Mouse (Mus musculus) forebrain, embryonic 15.5 days (tissue): ENCODE results near the gene Lrrtm4. TPM values are rescaled to one million over a fixed set of nuclear protein-coding genes. Genes with fewer than 3 reads are reported as not detected.

Source experiments
- ATAC-seq: fragments of 200-750 bp; cut with Nextera tagmentation; replicated peaks from 2 replicates; pipeline ENCODE4 v1.8.0; 2017; ENCODE audit warnings: mild to moderate bottlenecking, moderate TSS enrichment, moderate library complexity
- H3K27ac ChIP-seq: fragments of 300-500 bp; sonication (generic); replicated peaks from 2 replicates; pipeline ENCODE4 v1.5.1; 2015; ENCODE audit warnings: mild to moderate bottlenecking, inconsistent platforms
- H3K27me3 ChIP-seq: fragments of 300-500 bp; sonication (generic); 2 replicates; pipeline ENCODE4 v1.6.1; 2015; ENCODE audit warnings: inconsistent platforms
- H3K36me3 ChIP-seq: fragments of 300-500 bp; sonication (generic); 2 replicates; pipeline ENCODE4 v1.6.1; 2015; ENCODE audit warnings: mild to moderate bottlenecking, inconsistent platforms
- H3K4me1 ChIP-seq: fragments of 300-500 bp; sonication (generic); 2 replicates; pipeline ENCODE4 v1.6.1; 2015; ENCODE audit warnings: inconsistent platforms
- H3K4me2 ChIP-seq: fragments of 300-500 bp; sonication (generic); replicated peaks from 2 replicates; pipeline ENCODE4 v1.6.1; 2015; ENCODE audit warnings: mild to moderate bottlenecking, inconsistent platforms
- H3K4me3 ChIP-seq: fragments of 300-500 bp; sonication (generic); 2 replicates; pipeline ENCODE4 v1.5.1; 2015; ENCODE audit warnings: mild to moderate bottlenecking, inconsistent platforms
- H3K9ac ChIP-seq: fragments of 300-500 bp; sonication (generic); replicated peaks from 2 replicates; pipeline ENCODE4 v1.6.1; 2015; ENCODE audit warnings: mild to moderate bottlenecking, inconsistent platforms
- H3K9me3 ChIP-seq: fragments of 300-500 bp; sonication (generic); 2 replicates; pipeline ENCODE4 v1.6.1; 2016; ENCODE audit warnings: inconsistent platforms
- WGBS: fragments of 180-500 bp; shearing (Covaris S2); methylation state at CpG from one replicate; pipeline ENCODE4 v1.1.7; 2015; ENCODE audit warnings: mixed read lengths; 5-methylcytosine and 5-hydroxymethylcytosine counted together
- polyA plus RNA-seq: library from polyadenylated mRNA; unstranded; fragments of >200 nt; fragmentation: Nextera tagmentation; extraction: Ambion mirVana; gene quantifications from 2 replicates; pipeline ENCODE4 v1.2.1, GENCODE M21; 2015

Gene Lrrtm4
- polyA plus RNA-seq, 1 experiment from 2014 or later, result 15.5 TPM

DNA sequence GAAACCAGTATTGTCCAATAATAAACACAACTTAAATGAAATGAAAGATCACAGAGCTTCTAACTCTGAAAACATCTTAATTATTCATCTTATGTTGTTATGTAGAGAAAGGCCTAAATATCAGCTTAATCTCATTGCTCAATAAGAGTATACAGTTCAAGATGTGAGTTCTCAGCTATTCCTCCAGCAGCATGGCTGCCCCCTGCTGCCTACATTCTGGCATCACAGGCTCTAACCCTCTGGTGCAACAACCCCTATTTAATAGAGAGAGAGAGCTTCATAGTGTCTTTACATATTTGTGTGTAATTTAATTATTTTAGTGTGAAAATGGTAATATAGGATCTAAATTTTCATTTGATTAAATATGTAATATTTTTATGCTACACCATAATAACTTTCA is 767.6 kb downstream of the Lrrtm4 start:
- no peak overlapping the region for H3K27ac ChIP-seq
- no peaks in the 10 kb centered on the region for H3K27me3 ChIP-seq
- no peaks in the 10 kb centered on the region for H3K4me1 ChIP-seq
- no peak overlapping the region for H3K4me3 ChIP-seq
- no peak overlapping the region for H3K4me2 ChIP-seq
- no peak overlapping the region for H3K9ac ChIP-seq
- no peaks in the 10 kb centered on the region for H3K36me3 ChIP-seq
- H3K9me3 ChIP-seq, result no peaks in the 10 kb centered on the region
- no peak for ATAC-seq

DNA sequence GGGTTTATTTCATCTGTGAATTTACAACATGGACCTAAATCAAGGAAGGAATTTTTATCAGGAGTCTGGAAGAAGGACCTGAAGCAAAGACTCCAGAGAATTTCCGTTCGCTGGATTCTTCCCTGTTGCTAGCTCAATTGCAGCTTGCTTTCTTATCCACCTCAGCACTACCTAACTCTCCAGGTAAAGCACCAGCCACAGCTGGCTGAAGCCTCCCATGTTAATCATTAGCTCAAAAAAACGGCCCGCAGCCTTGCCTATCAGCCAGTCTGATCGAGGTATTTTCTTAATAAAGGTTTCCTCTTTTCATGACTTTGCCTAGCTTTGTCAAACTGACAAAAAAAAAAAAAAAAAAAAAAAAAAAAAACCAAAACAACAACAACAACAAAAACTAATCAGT is 805.1 kb downstream of the Lrrtm4 start:
- H3K9ac ChIP-seq, result no peak overlapping the region
- H3K27ac ChIP-seq, result no peak overlapping the region
- no peaks in the 10 kb centered on the region for H3K4me1 ChIP-seq
- H3K36me3 ChIP-seq, result no peaks in the 10 kb centered on the region
- no peak overlapping the region for H3K4me2 ChIP-seq
- no peak for ATAC-seq
- WGBS, result 89% methylated on average over 5 of the region's 5 CpGs
- no peaks in the 10 kb centered on the region for H3K27me3 ChIP-seq
- no peaks in the 10 kb centered on the region for H3K9me3 ChIP-seq
- H3K4me3 ChIP-seq, result no peak overlapping the region

DNA sequence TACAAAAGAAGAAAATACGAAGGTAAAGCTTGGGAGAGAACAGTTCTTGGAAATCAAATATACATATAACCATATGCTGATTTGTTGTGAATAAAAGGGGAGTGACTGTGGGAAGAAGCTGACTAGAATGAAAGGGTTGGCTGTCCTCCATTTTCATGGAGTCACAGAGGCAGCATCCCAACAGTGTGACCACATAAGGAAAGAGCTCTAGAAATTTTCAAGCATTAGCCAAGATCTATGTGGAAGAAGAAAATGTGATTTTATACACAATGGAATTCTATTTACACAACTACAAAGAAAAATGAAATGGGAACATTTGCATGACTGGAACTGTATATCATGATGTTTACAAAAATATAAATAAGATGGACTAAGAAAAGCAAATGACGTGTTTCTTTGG is 821.1 kb downstream of the Lrrtm4 start:
- 86% methylated on average over 2 of the region's 2 CpGs for WGBS
- Histone ChIP-seq H3K9me3 (no peaks in the 10 kb centered on the region), H3K27me3 (no peaks in the 10 kb centered on the region), H3K36me3 (no peaks in the 10 kb centered on the region), H3K9ac (no peak overlapping the region), H3K27ac (no peak overlapping the region), H3K4me1 (no peaks in the 10 kb centered on the region), H3K4me2 (no peak overlapping the region), H3K4me3 (no peak overlapping the region)
- ATAC-seq, result no peak

DNA sequence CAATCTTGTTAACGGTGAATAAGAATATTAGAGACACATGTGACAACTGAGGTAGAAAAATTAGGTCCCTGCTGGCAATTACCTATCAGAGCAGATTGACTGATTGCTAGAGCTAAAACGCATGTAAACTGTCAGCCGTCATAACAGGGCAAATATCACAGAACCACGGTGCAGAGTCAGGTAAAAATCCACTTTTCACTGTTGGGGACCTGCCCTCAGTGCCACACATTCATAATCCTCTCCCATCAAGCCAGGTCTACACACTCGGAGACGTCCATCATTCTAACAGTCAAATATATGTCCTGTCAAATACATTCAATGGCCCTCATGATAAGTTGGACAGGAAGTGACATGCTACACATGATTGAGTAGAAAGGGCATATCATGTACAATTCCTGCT is 826.6 kb downstream of the Lrrtm4 start:
- H3K27ac ChIP-seq, result no peak overlapping the region
- H3K4me1 ChIP-seq, result no peaks in the 10 kb centered on the region
- no peak overlapping the region for H3K9ac ChIP-seq
- H3K4me3 ChIP-seq, result no peak overlapping the region
- no peaks in the 10 kb centered on the region for H3K27me3 ChIP-seq
- WGBS, result 72% methylated on average over 6 of the region's 6 CpGs
- no peaks in the 10 kb centered on the region for H3K36me3 ChIP-seq
- ATAC-seq, result no peak
- no peaks in the 10 kb centered on the region for H3K9me3 ChIP-seq
- no peak overlapping the region for H3K4me2 ChIP-seq

DNA sequence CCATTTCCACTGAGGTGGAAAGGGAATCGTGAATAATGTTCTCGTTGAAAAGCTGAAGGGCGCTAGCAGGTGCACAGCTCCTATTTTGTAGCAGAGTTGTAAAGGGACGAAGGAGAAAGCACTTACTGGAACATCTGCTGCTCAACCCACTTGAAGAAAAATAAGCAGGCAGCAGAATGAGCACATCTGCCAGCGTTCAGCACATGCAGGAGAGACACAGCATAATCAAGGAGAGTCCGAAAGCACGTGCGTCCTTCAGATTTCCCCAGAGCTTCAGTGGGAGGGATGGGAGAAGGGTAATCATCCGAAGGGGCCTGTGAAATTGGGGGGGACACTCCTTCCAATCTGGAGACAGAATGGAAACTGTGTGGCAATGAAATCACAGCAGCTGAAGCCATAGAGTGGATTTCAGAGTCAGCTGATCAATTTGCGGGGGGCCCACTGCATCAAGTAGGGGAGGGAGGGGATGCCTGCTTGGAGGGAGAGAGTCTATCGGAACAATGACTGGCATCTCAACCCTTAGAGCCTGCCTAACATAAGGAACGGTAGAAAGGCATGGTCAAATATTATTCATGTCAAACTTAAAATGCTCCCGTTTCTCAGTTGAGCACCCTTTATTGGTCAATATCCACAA is 838.4 kb downstream of the Lrrtm4 start:
- Histone ChIP-seq H3K36me3 (no peaks in the 10 kb centered on the region), H3K4me1 (0 out of 2 replicates have a peak, but pooled peaks cover 3% of the 10 kb centered on the region), H3K9me3 (no peaks in the 10 kb centered on the region), H3K9ac (no peak overlapping the region), H3K27me3 (no peaks in the 10 kb centered on the region), H3K4me2 (no peak overlapping the region), H3K4me3 (no peak overlapping the region), H3K27ac (0 out of 2 replicates have a peak overlapping the region, but pooled peaks have one; percentile 19)
- WGBS, result 58% methylated on average over 13 of the region's 13 CpGs
- peak; percentile 83 for ATAC-seq

Other genes with a start within 250 kb of the Lrrtm4 start
- not detected in 2 replicates for gene Gm20594, start 201.0 kb upstream of the Lrrtm4 start, polyA plus RNA-seq